Mouse (Mus musculus) kidney, adult 2 months (tissue): Measurements from ENCODE around the gene Nt5c2.

Experiments
- CTCF ChIP-seq: fragments of 200-500 bp; conservative IDR thresholded peaks from 2 replicates; pipeline ENCODE4 v1.5.1; 2011; ENCODE audit warnings: low read depth, mild to moderate bottlenecking, control low read depth, low read length, moderate library complexity, mixed read lengths; ENCODE audit not compliant: insufficient read depth, insufficient read length
- POLR2A ChIP-seq: fragments of 200-500 bp; IDR thresholded peaks from one replicate; pipeline ENCODE4 v1.6.1; 2011; ENCODE audit warnings: low read depth, low read length, control low read depth

- no peak for TF ChIP-seq CTCF
- TF ChIP-seq POLR2A: no peak
These were observed 27.3 kb downstream of the Nt5c2 start for GRCm38 (mm10) chr19:46987646-46988045.
